Mouse (Mus musculus): Measurements from ENCODE around the gene Mrpl52.

DNA sequence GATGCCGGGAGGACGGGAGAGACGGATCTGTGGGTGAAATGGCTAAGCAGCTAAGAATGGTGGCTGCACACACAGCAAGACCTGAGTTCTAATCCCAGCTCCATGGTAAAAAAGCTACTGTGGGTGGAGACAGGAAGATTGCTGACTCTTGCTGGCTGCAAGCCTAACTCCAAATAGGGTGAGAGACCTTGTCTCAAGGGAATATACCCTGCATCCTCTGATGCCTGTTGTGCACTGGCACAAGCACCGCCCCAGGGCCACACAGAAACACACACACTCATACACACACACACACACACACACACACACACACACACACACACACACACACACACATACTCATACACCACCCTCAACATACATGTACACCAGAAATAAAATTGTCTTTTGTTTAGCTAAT, 9.9 kb upstream of the Mrpl52 start:
- TF ChIP-seq EP300 (IDR thresholded peaks at IDR 0.05) (no peak), CTCF (IDR thresholded peaks at IDR 0.05) (no peak)

Data from lung, postnatal 0 days (tissue).